8 mouse cellular contexts compared by ENCODE assay signal in the genomic region with DNA sequence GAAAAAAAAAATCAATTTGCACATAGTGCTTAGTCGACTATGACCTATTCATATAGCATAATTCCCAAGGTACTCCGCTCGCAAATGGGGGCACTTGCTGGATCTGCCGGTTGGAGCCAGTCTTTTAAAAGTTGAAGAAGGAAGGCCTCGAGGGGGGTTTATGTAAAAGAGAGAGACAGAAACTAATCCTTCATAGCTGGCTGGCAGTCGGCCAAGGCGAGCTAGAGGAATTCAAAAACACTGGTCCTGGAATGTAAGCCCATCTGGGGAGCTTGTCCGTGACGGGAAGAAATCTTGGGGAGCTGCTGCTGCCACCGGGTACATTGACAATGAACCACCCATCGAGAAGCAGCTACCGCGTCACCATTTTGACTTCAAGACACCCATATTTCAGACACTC.
DNase-seq lines count a peak whose midpoint lies in the region; ATAC-seq and TF ChIP-seq lines count a peak whose summit lies in the region.

No protein-coding gene starts in this region.

- intact Hi-C loops in heart, postnatal 25 days (cut with DNase I): no loop called here

- H3K27me3 ChIP-seq in forebrain, embryonic 15.5 days: no peaks in the 10 kb centered on the region

- H3K9ac ChIP-seq in forebrain, embryonic 15.5 days (replicated peaks): no peak overlapping the region

- H3K4me3 ChIP-seq in forebrain, embryonic 15.5 days: peak overlapping the region; percentile 24

- no peaks in the 10 kb centered on the region for H3K36me3 ChIP-seq in forebrain, embryonic 15.5 days

- peak overlapping the region; percentile 39 for H3K4me2 ChIP-seq in forebrain, embryonic 15.5 days (replicated peaks)

- ATAC-seq in forebrain, embryonic 15.5 days (replicated peaks): peak; percentile 81
- ATAC-seq in inflammation-experienced regulatory T-cells, adult 6 months: no peak

- peak; percentile 25 for DNase-seq in 3T3-L1 (ENCODE audit: low read depth, low spot score)
- peak; percentile 93 for DNase-seq in brain, embryonic 14.5 days (ENCODE audit: low read depth)
- DNase-seq in heart, postnatal 25 days (ENCODE audit: low spot score): peak; percentile 3
- peak; percentile 85 to 89 for DNase-seq in kidney, postnatal 4 days
- DNase-seq in lung, postnatal 10 days: peak; percentile 72
- DNase-seq in right cerebral cortex, postnatal 10 days (ENCODE audit: low spot score in 2 of 2): peak; percentile 67 to 81

- no peak overlapping the region for H3K27ac ChIP-seq in forebrain, embryonic 15.5 days (replicated peaks)

- peaks cover 10% of the 10 kb centered on the region for H3K4me1 ChIP-seq in forebrain, embryonic 15.5 days

- 10% methylated on average over 13 of the region's 13 CpGs for WGBS in forebrain, embryonic 15.5 days

- no peak for TF ChIP-seq POLR2A in brain, embryonic 14.5 days (IDR thresholded peaks at IDR 0.05; ENCODE audit: borderline replicate concordance, extremely low read depth, insufficient read depth, insufficient read length, poor library complexity, severe bottlenecking)

- no peaks in the 10 kb centered on the region; the same call in 1 of the 2 replicates for H3K9me3 ChIP-seq in forebrain, embryonic 15.5 days

- TF ChIP-seq CTCF in brain, embryonic 14.5 days (IDR thresholded peaks at IDR 0.05; ENCODE audit: borderline replicate concordance, extremely low read depth, insufficient read depth, insufficient read length): no peak

Comparison
In these comparisons a context has a peak if more than half of its experiments do, and no peak if none do; other contexts are left out.
1. DNase-seq: peak in every context shown above with its lines; median percentile 93 in brain, embryonic 14.5 days; 87 in kidney, postnatal 4 days; 74 in right cerebral cortex, postnatal 10 days; 72 in lung, postnatal 10 days; 25 in 3T3-L1; 3 in heart, postnatal 25 days.